Mouse (Mus musculus): ENCODE data around the gene Prss45. TPM values are rescaled to one million over a fixed set of nuclear protein-coding genes. Genes with fewer than 3 reads are reported as not detected.

Gene Prss45
- polyA plus RNA-seq, 1 experiment: 0.54 TPM

GRCm38 (mm10) chr9:110857781-110858472 lies 23.5 kb downstream of the Prss45 start, which contains the start of gene Prss50:
Prss50 (plus strand) TSS chr9:110857967.
- no peak for DNase-seq (ENCODE audit: extremely low spot score in 1 of 2, low spot score in 1 of 2)

- DNase-seq (ENCODE audit: extremely low spot score in 1 of 2, low spot score in 1 of 2): no peak
These were observed 24.1 kb downstream of the Prss45 start for GRCm38 (mm10) chr9:110858523-110858922.

GRCm38 (mm10) chr9:110858967-110859596 lies 24.7 kb downstream of the Prss45 start:
- DNase-seq (ENCODE audit: extremely low spot score in 1 of 2, low spot score in 1 of 2): no peak

DNA sequence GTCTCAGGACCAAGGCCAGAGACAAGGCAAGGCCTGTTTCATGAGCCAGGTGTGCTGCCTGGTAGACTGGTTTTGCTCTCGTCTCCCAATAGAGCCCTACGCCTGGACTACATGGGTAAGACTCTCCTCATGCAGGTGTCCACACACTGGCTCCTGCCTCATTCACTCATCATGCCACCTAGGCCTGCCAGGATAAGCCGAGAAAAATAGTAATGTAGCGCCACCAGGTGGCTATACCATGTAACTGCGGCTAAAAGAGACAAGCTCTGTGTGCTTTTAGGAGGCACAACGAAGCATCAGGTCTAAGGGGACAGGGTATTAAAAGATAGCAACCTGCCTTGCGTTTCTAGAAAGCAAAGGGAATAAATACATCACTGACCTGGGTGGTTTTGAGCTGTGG lies 36.6 kb downstream of the Prss45 start:
- peak in 1 of 2 experiments; percentile 90 for DNase-seq (ENCODE audit: extremely low spot score in 1 of 2, low spot score in 1 of 2)

GRCm38 (mm10) chr9:110873681-110874659 lies 39.6 kb downstream of the Prss45 start:
- peak in 1 of 2 experiments; percentile 42 for DNase-seq (ENCODE audit: extremely low spot score in 1 of 2, low spot score in 1 of 2)

DNA sequence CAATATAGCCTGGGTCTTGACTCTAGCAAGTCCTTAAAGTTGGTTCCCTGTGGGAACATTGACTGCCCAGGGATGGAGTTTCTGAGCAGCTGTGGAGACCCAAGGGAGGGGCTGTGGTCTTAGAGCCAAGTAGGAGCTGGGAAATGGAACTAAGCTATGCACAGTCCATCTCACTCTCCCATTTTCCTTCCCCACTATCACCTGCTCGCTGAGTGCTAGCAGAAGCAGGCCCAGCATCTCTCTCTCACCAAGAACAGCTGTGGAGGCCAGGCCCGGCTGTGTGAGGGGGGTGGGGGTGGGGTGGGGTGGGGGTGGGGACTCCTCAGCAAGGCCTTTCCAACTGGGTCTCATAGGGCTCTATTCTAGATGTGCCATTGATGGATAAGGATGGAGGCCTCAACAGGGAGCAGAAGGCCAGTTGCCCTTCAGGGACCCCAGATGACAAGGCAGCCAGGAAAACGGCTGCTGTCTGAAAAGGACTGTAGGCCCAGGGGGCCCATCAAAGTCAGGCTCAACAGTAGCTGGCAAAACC lies 40.3 kb downstream of the Prss45 start:
- DNase-seq (ENCODE audit: extremely low spot score in 1 of 2, low spot score in 1 of 2): no peak

GRCm38 (mm10) chr9:110875288-110875695 lies 40.9 kb downstream of the Prss45 start:
- DNase-seq (ENCODE audit: extremely low spot score in 1 of 2, low spot score in 1 of 2): no peak

DNA sequence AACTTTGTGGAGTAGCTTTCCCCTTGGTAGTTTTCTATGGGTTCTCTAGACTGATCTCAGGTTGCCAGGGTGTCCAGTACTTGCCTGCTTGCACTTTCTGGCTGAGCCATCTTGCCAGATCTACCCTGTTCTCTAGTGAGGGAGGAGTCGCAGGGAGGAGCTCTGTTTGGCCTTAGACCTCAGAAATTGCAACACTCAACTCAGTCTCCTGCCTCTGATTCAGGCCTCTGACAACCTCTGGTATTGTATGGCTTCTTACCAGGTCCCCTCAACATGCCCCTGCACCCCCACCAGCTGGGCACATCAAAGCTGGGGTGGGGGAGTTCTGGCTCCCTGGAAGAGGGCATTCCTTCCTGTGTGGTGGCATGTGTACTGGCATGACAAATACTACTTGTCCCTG lies 43.0 kb downstream of the Prss45 start:
- DNase-seq (ENCODE audit: extremely low spot score in 1 of 2, low spot score in 1 of 2): no peak

GRCm38 (mm10) chr9:110877888-110878287 lies 43.5 kb downstream of the Prss45 start:
- peak in 1 of 2 experiments; percentile 26 for DNase-seq (ENCODE audit: extremely low spot score in 1 of 2, low spot score in 1 of 2)

GRCm38 (mm10) chr9:110879191-110879920 lies 45.0 kb downstream of the Prss45 start, which contains the start of gene Als2cl:
Als2cl (plus strand) TSS chr9:110879870.
- DNase-seq (ENCODE audit: extremely low spot score in 1 of 2, low spot score in 1 of 2): peak; percentile 14 to 17

DNA sequence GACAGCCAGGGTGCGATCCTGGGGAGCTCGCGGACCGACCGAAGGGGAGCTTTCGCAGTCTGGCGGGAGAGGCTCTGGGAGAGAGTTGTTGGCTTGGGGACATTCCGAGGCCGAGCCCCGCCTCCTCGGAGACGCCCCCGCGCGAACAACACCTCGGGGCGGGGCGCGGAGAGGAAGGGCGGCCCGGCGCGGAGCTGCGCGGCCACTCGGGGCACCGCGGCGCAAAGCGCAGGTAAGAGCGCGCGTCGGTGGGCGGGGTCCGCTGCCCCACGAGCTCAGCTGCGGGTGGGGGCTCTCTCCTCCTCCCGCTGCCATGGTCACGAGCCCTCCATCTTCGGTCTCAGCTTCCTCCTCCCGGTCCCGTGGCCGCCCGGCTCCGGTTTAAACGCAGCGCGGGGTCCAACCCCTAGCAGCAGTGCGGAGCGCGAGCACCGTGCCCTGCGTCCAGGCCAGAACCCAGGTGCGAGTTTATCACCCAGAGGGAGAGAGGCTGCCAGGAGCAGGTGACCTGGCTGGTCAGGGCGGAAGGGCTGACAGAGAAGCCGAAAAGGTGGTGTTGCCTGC lies 45.7 kb downstream of the Prss45 start, which contains the start of gene Tmie:
Gene Tmie, minus strand, starts transcription at position 116 of the 564 bp plus-strand sequence.
- DNase-seq (ENCODE audit: extremely low spot score in 1 of 2, low spot score in 1 of 2): peak in 1 of 2 experiments; percentile 22

GRCm38 (mm10) chr9:110880772-110881171 lies 46.4 kb downstream of the Prss45 start:
- no peak for DNase-seq (ENCODE audit: extremely low spot score in 1 of 2, low spot score in 1 of 2)

GRCm38 (mm10) chr9:110881953-110882352 lies 47.6 kb downstream of the Prss45 start:
- no peak for DNase-seq (ENCODE audit: extremely low spot score in 1 of 2, low spot score in 1 of 2)

DNA sequence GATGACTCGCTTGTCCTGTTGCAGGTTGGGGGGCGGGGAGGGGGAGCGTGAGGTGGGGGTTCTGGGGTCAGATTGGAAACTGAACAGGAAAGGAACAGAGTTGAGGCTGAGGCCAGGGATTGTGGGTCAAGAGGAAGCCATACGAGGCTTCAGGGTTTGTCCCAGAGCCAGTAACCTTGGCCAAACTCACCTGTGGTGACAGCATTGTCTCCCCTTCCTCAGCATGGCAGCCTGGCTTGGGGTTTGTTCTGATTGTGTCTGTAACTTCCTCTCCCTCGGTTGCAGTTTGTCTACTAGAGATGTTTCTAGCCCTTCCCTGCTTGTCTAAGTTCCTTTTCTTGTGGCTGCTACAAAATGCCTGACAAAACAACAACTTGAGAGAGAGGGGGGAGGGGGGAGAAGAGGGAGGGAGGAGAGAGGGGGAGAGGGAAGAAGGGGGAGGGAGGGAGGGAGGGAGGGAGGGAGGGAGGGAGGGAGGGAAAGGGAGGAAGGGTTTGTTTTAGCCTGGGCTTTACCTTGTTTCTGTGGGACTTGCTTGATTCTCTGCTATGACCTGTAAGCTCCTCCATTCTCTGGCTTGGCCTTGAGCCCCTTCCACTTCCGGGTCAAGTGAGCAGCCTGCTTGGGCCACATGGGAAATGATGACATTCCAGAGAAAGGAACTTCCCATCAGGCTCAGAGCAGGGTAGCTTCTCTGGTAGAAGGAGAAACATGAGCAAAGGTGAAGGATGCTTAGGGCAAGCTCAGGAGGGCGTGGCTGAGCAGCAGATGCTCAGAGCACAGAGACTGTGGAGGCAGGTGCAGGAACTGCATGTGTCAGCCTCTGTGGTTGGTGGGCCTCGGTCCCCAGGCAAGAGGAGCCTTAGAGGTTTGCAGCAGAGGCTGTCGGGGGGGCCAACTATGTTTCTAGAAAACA lies 53.3 kb downstream of the Prss45 start:
- DNase-seq (ENCODE audit: extremely low spot score in 1 of 2, low spot score in 1 of 2): no peak

DNA sequence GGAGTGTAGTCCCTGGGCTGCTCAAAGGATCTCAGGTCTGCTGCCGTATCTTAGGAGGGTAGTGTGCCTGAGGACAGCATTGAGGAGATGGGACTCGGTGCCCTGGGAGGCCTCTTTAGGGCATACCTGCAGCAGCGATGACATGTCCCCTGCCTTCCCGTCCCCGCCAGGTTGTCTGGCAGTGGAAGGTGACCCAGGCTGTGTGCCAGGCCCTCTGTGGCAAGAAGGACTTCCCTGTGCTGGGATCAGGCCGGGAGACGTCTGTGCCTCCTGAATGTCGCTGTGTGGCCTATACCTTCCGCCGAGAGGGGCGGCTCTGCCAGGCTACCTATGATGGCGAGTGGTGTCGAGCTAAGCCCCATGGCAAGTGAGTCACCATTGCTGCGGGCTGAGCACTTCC lies 54.5 kb downstream of the Prss45 start:
- no peak for DNase-seq (ENCODE audit: extremely low spot score in 1 of 2, low spot score in 1 of 2)

DNA sequence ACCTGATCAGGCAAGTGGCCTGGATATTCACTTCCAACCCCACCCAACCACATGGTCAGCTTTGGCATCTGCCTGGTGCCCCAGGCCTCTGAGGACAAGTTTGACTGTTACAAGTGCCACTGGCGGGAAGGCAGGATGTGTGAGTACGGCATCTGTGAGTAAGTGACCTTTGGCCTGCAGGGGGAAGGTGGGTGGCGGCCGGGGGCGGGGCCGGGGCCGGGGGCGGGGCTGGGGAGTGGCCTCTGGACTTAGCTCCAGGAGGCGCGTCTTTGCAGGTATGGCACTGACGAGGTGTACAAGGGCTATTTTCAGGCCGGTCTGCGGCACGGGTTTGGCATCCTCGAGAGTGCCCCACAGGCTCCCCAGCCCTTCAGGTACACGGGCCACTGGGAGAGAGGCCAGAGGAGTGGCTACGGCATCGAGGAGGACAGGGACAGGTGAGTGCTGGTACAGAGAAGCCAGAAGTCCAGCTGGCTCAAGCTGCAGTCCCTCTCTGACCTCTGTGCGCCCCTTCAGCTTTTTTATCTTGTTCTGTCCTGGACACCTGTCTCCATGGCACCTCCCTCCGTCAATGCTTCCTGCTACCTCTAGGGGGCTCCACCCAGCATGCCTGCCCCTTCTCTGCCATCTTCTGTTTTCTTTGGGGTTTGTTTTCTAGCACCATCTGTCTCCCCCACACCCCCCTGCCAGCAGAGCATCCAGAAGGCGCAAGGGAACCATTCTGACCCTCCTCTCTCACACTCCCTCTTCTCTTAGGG lies 55.8 kb downstream of the Prss45 start:
- DNase-seq (ENCODE audit: extremely low spot score in 1 of 2, low spot score in 1 of 2): no peak

Data from frontal cortex, adult 2 months (tissue).